Mouse (Mus musculus): ENCODE measurements around the gene Adm2. TPM values are rescaled to one million over a fixed set of nuclear protein-coding genes. Genes with fewer than 3 reads are reported as not detected.

Adm2 gene
- total RNA-seq, 2 experiments from 2014 or later: not detected

DNA sequence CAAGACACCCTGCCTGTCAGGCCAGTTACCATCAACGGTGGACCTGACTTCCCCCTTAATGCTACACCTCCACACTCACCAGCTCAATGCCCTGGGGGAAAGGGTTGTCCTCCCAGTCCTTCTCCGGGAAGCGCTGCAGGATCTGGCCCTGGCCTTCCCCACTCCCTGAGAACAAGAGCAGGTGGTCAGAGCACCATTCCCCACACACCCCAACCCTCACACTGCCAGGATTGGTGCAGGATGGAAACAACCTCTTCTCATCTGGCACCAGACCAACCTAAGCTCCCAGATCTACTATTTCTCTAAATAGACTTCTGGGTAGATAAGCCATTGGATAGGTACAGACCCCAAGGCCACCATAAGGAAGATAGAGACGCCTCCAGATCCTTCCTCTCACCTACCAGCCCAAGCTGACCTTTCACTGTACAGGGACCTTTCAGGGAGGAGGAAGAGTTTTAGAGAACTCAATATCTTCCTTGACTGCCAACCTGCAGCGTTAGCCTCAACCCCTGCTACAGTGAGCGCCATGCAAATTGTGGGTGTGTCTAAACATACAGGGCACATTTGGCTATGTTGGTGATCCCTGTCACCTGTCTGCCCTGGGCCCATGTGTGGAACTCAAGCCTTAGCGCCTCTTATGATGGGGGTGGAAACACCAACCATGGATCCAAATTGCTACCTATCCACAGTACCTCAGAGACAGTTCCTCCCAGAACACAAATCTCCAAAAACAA lies 13.9 kb upstream of the Adm2 start:
- no peak for DNase-seq
- intact Hi-C loops (cut with DNase I): no loop called here

DNA sequence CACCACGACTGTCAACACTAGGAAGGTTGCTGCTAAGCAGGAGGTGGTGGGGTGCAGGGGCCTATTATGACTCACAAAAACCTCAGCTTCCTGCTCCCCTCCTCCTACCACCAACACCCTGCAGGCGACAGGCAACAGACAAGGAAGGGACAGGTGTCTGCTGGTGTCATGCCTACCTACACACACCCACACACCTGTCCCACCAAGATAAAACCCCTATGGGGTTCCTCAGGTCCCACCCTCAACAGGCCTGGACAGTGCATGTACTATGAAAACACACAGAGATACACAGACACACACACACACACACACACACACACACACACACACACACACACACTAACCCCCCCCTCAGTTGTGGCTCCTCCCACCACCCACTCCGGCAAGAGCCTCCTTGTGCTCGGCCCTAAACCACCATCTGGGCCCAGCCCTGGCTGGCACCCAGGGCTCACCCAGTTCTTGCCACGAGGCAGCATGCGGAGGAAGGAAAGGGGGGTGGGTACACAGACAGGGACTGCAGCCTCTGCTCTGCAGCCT lies 12.5 kb upstream of the Adm2 start:
- no peak for DNase-seq
- intact Hi-C loops (cut with DNase I): no loop called here

DNA sequence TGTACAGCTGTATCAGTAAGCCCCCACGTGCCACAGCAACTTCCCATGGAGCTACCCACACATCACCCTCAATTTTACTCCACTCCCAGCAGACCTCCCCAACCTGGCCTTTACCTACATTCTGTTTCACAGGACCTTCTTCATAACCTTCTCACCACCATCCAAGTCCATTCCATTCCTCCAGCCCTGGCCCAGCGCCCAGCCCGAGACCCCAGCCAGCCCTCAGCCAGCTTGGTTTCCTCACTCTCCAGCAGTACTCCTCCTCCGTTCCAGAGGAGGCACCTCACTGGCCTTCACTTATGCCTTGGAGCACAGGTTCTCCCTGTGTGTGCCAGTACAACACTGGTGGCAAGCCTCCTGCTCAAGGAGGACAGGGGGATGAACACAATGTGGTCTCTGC lies 9.2 kb upstream of the Adm2 start:
- no peak for DNase-seq
- intact Hi-C loops (cut with DNase I): no loop called here

DNA sequence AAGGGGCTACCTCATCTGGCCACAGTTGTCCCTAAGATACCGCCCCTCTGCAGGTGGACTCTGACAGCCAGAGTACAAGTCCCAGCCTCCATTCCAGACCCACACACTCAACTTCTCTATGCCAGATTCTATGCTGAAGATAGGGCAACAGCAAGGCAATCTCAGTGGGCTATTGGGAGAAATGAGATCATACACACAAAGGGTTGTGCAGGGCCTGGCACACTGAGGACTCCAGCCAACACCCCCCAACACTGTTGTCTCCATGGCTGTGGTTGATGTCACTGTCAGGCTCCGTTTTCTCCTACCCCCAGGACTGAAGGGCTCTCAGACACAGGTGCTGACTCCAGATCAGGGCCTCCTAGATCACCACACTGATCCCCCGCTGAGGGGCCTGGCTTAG lies 8.4 kb upstream of the Adm2 start:
- no peak for DNase-seq
- intact Hi-C loops (cut with DNase I): loop anchor here (2.0 kb wide), 1 partner anchor 41 kb away; the partner anchor contains the start of genes Lmf2 and Ncaph2

DNA sequence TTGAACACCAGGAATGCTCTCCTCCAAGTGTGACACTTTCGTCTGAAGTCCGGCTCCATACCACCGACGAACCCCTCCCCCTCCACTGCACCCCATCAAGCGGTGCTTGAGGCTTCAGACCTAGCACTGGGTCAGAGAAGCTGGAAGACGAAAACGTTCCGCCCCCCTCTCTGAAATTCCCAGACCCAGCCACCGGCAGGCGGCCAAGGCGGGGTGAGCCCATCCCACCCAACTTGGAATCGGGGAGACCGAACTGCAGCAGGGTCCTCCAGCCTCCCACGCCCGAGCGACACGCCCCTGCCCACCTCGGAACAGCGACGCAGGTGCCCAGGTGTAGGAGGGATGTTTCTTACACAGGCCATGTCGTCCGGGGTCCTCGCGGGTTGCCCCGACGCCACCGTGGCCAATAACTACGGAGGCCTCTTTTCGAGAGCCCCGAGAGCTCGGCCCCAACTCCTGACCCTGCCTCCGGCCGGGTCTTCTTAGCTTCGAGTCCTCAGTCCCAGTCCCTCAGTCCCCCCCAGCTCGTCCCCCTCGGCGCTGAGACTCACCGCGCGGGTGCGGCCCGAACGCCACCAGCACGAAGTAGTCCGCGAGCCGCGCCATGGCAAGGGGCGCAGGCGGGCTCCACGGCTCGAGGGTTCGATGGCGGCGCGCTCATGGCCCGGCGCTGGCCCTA lies 7.9 kb upstream of the Adm2 start:
- intact Hi-C loops (cut with DNase I): loop anchor here (2.0 to 5.0 kb wide), 2 partner anchors 40 to 58 kb away; partner anchors contain the start of genes Lmf2, Ncaph2 and Sco2
- peak; percentile 35 for DNase-seq

DNA sequence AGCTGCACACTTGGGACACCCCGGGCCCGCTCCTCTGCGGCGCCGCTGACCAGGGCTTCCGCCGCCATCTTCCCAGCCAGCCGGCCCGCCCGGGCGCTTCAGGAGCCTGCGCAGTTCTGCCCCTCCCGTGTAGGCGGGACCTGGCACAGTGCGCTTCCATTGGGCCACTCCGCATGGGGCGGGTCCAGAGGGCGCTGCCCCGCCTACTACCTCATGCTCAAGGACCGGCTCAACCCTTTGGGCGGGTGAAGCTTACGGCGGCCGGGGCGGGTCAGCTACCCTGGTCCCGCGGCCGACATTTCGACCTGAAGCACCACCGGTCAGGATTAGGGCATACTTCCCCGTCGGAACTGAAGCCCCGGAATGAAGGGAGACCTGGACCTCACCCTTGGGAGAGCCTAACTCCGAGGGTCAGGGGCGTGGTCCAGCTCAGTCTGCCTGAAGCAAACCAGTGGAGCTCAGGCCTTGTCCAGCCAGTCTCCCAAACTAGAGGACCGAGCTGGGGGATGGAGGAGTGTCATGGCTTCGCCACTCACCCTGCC lies 7.3 kb upstream of the Adm2 start, which contains the start of gene Sbf1:
Gene Sbf1 (minus strand): TSS at position 122 of the 542 bp plus-strand sequence.
- DNase-seq: peak; percentile 99
- intact Hi-C loops (cut with DNase I): loop anchor here (2.0 to 5.0 kb wide), 2 partner anchors 40 to 57 kb away; partner anchors contain the start of genes Lmf2, Ncaph2 and Sco2

DNA sequence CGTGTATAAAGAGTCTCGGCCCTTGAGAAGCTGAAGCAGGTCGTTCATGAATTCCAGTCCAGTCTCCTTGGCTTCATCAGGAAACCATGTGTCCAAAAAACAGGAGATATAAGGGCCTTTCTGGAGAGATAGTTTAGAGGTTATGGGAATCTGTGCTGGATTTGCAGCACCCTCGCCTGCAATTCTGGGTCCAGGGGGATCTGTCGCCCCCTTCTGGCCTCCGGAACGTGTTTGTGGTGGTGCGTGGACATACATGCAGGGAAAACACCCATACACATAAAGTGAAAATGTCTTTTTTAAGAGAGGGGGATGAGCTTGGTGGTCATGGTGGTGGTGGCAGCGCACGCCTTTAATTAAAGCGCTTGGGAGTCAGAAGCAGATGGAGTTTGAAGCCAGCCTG lies 6.4 kb upstream of the Adm2 start:
- intact Hi-C loops (cut with DNase I): loop anchor here (5.0 kb wide), 1 partner anchor 56 kb away; the partner anchor contains the start of gene Sco2
- DNase-seq: no peak

DNA sequence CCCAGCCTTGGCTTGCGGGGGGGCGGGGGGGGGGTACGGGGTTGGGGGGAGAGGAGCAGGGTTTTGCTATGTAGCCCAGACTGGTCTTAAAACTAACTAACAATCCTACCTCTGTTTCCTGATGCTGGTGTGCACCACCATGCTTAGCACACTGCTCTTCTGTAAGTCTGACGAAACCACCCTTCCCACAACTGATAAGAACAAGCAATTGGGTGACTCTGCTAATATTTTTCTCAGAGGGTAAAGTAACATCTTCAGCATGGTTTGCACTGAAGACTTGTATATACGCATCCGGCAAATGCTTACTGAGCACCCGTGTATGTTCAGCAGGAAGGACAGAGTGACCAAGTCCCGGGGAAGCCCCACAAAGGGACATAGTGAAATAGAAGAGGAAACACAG lies 1.3 kb upstream of the Adm2 start:
- no peak for DNase-seq
- intact Hi-C loops (cut with DNase I): no loop called here

DNA sequence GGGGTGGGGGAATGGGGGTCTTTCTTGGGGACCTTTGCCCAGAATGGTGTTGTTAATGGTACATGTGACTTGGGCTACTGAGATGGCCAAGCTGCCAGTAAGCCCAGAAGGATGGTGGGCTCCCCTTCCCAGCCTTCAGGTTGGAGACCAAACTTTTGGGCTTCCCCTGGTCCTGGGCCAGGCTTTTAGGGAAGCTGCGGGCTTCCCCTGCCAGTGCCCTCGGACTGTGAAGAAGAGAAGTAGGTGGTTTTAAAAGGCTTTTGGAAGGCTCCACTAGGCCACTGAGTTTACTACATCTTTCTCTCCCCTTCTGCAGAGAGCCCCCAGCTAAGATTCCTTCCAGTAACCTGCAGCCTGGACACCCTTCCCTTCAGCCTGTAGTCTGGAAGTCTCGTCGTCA lies 1.1 kb downstream of the Adm2 start:
- no peak for DNase-seq

DNA sequence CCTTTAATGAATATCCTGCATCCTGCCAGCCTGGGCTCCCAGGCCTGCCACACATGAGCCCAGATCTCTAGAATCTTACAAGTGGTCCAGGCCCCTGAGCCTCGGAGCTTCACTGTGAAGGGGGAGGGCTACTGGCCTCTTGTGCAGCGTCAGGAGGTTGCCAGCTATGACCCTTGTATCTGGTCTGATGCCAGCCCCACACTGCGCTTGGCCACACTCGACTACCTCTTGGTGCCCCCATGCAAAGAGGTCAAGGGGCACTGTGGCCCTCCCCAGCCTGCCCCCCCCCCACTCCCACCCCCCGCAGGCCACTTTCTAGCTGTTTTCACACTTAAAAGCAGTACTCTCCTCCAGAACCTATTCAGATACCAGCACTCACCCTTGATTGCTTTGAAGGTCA lies 3.9 kb downstream of the Adm2 start:
- DNase-seq: no peak
- intact Hi-C loops (cut with DNase I): no loop called here

More for the DNA sequence above, 1.1 kb downstream of the Adm2 start:
- intact Hi-C loops (cut with DNase I): no loop called here

DNA sequence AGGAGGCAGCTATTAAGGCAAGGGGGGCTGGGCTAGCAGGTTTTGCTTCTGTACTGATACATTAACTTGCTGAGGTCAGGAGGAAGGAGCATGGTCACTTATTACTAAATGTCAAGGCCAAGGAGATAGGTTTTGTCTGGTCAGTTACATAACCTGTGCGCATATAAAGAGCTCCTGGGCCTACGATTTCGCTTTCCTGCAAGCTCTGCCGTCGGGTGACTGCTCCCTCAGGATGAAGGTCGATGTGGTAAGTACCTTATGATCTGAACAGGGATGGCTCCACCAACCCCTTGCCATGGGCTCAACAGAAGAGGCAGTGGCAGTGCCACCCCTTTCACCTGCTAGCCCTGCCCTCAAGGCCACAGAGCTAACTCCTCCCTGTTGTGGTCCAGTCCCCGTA lies 11.8 kb downstream of the Adm2 start, which contains the start of gene Miox:
Gene Miox (plus strand): TSS at position 128 of the 400 bp plus-strand sequence.
- DNase-seq: no peak
- intact Hi-C loops (cut with DNase I): no loop called here

DNA sequence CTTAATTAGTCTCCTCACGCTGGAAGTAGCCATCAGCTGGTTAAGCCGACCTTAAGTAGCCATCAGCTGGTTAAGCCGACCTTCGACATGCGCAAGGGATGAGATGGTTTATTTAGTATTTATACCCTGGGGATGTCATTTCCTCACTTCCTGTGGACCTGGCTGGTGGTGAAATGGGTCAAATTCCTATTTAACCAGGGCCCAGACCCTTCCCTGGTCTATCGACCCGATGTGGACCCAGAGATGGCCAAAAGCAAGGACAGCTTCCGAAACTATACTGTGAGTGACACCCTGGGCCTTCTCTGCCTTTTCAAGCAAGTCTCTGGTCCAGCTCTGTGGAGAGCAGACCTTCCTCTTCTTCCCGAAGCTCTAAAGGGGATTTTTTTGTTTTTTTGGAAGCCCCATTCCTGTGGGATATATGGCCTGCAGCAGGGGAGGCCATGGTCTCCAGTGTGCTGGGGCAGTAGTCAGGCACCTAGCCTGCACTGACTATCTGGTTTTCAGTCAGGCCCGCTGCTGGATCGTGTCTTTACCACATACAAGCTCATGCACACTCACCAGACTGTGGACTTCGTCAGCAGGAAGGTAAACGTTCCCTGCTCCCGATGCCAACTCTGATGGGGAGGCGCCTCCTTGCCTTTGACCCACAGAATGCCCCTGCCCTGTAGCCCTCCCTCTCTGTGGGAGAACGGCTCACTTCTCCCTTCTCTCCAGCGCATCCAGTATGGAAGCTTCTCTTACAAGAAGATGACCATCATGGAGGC lies 12.4 kb downstream of the Adm2 start:
- intact Hi-C loops (cut with DNase I): no loop called here
- no peak for DNase-seq

DNA sequence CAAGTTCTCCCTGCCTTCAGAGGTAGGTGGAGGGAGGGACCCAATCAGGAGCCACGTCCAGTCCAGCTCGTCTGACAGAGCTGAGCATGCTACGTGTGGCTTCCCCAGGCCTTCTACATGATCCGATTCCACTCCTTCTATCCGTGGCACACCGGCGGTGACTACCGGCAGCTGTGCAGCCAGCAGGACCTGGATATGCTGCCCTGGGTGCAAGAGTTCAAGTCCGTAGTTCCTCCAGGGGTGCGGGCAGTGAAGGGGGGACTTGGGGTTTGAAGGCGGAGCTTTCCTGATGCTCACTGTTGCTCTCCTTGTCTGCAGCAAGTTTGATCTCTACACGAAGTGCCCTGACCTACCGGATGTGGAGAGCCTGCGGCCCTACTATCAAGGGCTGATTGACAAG lies 13.9 kb downstream of the Adm2 start:
- DNase-seq: no peak
- intact Hi-C loops (cut with DNase I): no loop called here

DNA sequence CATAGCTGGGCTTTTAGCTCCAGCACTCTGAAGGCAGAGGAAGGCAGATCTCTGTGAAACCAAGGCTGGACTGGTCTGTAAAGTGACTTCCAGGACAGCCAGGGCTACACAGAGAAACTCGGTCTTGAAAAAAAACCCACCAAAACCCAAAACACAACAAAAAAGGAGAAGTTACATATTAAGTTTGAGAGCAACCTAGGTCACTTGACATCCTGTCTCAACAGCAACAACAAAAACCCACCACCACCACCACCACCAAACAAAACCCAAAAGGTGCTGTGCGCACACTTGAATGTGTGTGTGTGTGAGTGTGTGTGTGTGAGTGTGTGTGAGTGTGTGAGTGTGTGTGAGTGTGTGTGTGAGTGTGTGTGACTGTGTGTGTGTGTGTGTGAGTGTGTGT lies 17.2 kb downstream of the Adm2 start:
- no peak for DNase-seq
- intact Hi-C loops (cut with DNase I): no loop called here

DNA sequence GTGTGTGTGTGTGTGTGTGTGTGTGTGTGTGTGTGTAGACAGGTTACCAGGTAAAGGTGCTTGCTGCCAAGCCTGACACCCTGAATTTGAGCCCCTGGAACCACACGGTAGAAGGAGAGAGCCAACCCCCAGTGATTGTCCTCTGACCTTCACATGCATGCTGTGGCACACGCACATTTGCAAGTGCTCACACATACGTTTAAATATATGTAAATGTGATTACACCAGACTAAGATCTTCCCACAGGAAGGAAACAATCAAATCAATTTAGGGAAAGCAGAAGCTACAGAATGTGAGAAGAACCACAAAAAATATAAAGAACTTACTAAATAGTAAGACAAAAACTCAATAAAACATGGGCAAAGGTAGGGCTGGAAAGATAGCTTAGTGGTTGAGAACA lies 17.6 kb downstream of the Adm2 start:
- intact Hi-C loops (cut with DNase I): no loop called here
- DNase-seq: no peak

DNA sequence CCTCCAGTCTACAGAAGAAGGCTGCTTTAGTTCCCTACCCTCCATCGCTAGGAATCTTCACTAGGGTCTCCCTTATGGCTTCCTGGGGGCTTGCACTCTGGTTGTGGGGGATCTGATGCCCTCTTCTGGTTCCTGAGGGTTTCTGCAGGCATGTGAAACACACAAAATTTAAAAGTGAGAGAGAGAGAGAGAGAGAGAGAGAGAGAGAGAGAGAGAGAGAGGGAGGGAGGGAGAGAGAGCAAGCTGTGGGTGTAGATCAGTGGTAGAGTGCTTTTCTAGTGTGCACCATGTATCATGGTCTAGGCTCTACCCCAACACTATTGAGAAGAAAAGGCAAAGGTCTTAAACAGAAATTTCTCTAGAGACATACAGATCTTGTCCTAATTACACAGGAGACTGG lies 19.2 kb downstream of the Adm2 start:
- intact Hi-C loops (cut with DNase I): no loop called here
- no peak for DNase-seq

DNA sequence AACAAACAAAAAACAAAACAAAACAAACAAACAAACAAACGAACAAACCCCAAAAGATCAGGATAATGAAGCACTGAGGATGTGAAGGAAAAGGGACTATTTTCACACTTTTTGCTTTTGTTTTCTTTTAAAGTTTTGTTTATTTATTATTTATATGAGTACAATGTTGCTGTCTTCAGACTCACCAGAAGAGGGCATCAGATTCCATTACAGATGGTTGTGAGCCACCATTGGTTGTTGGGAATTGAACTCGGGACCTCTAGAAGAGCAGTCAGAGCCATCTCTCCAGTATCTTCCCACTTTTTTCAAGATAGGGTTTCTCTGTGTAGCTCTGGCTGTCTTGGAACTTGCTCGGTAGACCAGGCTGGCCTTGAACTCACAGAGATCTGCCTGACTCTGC lies 20.8 kb downstream of the Adm2 start:
- DNase-seq: no peak
- intact Hi-C loops (cut with DNase I): no loop called here

DNA sequence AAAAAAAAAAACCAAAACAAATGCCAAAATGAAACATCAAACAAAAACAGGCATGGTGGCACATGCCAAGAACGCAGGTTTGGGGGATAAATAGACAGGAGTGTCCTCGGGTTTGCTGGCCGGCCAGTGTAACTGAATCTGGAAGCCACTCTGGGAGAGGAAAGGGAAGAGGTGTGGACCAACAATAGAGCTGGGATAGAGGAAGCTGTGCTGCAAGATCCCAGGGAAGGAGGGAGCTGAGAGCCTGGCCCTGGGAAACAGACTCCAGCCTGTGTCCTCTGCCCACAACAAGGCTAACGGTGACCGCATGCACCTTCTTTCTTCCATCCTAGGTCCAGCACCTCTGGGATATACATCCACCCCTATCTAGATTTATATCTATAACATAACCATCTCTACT lies 27.9 kb downstream of the Adm2 start:
- intact Hi-C loops (cut with DNase I): loop anchor here (10.0 kb wide), 1 partner anchor 226 kb away; the partner anchor contains the start of genes Hdac10 and Tubgcp6
- DNase-seq: peak in 1 of 2 experiments; percentile 24

DNA sequence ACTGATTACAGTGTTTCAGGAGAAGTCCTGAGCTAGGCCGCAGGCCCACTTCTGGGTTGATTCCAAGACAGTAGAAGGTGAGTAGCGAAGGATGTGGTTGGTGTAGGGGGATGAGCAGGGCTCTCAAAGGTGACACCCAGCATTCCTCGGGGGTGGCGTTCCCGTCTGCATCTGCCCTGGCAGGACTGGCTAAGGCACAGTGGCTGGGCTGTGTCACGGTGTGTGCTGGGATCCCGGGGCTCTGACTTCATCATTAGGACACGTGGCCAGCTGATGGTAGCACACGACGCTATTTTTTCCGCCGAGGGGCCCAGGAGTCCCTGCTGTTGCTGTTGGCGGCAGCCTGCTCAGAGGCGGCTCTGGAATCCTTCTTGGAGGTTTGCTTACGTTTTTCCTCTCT lies 28.8 kb downstream of the Adm2 start:
- intact Hi-C loops (cut with DNase I): loop anchor here (10.0 kb wide), 1 partner anchor 227 kb away; the partner anchor contains the start of genes Hdac10 and Tubgcp6
- DNase-seq: no peak

DNA sequence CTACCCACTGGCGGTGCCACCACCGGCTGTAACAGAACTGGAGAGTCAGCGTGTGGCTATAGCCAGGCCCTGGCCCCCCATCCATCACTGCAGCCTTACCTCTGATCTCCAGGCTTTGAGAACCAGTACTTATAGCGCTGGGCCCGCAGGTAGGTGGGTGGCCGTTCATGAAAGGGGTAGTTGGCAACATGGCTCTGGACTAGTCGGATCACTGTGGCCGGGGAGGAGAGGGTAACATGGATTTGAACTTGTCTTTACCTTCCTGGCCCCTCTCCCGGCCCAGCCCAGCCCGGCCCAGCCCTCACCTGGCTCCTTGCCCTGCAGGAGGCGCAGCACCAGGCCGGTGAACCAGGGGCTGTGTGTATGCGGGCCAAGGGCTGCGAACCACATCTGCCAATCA lies 29.5 kb downstream of the Adm2 start:
- no peak for DNase-seq
- intact Hi-C loops (cut with DNase I): loop anchor here (10.0 kb wide), 1 partner anchor 227 kb away; the partner anchor contains the start of genes Hdac10 and Tubgcp6

Measured in heart, postnatal 14 days (tissue).